Mouse (Mus musculus) cerebellum, postnatal 4 days (tissue): ENCODE measurements around the gene Olfr847.

ENCODE experiments used
- DNase-seq, 2 experiments: peaks; one replicate each; pipeline ENCODE4 v3.0.0; 2022; ENCODE audit warnings: low spot score in 2 of 2, mixed read lengths in 1 of 2

Gene Olfr847

GRCm38 (mm10) chr9:19378569-19378968 is at the start of gene Olfr847:
Olfr847 (minus strand) TSS chr9:19378669.
- DNase-seq, result no peak

- no peak for DNase-seq
These were observed 14.6 kb downstream of the Olfr847 start, which contains the start of gene Olfr846 for GRCm38 (mm10) chr9:19363905-19364304. Olfr846 (minus strand) TSS chr9:19364005.

GRCm38 (mm10) chr9:19336157-19336556 is 42.3 kb downstream of the Olfr847 start, which contains the start of gene Olfr845:
Olfr845 (plus strand) TSS chr9:19336457.
- DNase-seq, result no peak
